Mouse (Mus musculus): ENCODE data around the gene Tnnt2. TPM values are rescaled to one million over a fixed set of nuclear protein-coding genes. Genes with fewer than 3 reads are reported as not detected.

Gene Tnnt2
- 1 to 10 TPM; 7.5 to 8.9 TPM for total RNA-seq (2021)
- long read RNA-seq, experiment 1 = 0 reads
- long read RNA-seq, experiment 2 = 0 reads

GRCm38 (mm10) chr1:135835716-135836483, at the start of gene Tnnt2:
Tnnt2 (plus strand) TSS chr1:135836354.
- intact Hi-C loops (cut with DNase I) = no loop called here
- no peak within 1 kb of the TSS for H3K27ac ChIP-seq
- TF ChIP-seq CTCF (IDR thresholded peaks at IDR 0.05) = no peak
- DNase-seq (ENCODE audit: extremely low spot score in 1 of 2, low spot score in 2 of 2) = no peak
- H3K4me3 ChIP-seq = no peak within 1 kb of the TSS

- Histone ChIP-seq H3K27ac (no peak overlapping the region), H3K4me3 (no peak overlapping the region)
- intact Hi-C loops (cut with DNase I) = loop anchor here (2.0 kb wide), 1 partner anchor 35 kb away; no protein-coding TSS in a partner anchor
- DNase-seq (ENCODE audit: extremely low spot score in 1 of 2, low spot score in 2 of 2) = peak; percentile 67
- TF ChIP-seq CTCF (IDR thresholded peaks at IDR 0.05) = peak; percentile 68
Observed at GRCm38 (mm10) chr1:135787799-135788198, 48.4 kb upstream of the Tnnt2 start.

GRCm38 (mm10) chr1:135788708-135789107, 47.4 kb upstream of the Tnnt2 start:
- intact Hi-C loops (cut with DNase I) = loop anchor here (2.0 kb wide), 1 partner anchor 36 kb away; no protein-coding TSS in a partner anchor
- peak; percentile 49 for TF ChIP-seq CTCF (IDR thresholded peaks at IDR 0.05)
- DNase-seq (ENCODE audit: extremely low spot score in 1 of 2, low spot score in 2 of 2) = peak in 1 of 2 experiments; percentile 41

GRCm38 (mm10) chr1:135789815-135790214, 46.3 kb upstream of the Tnnt2 start:
- H3K27ac ChIP-seq = no peak overlapping the region
- DNase-seq (ENCODE audit: extremely low spot score in 1 of 2, low spot score in 2 of 2) = peak; percentile 55 to 77
- no peak overlapping the region for H3K4me3 ChIP-seq
- intact Hi-C loops (cut with DNase I) = loop anchor here (2.0 kb wide), 1 partner anchor 37 kb away; no protein-coding TSS in a partner anchor
- TF ChIP-seq CTCF (IDR thresholded peaks at IDR 0.05) = peak; percentile 89

More at GRCm38 (mm10) chr1:135788708-135789107, 47.4 kb upstream of the Tnnt2 start:
- H3K27ac ChIP-seq = no peak overlapping the region
- H3K4me3 ChIP-seq = no peak overlapping the region

- no peak for TF ChIP-seq CTCF (IDR thresholded peaks at IDR 0.05)
- DNase-seq (ENCODE audit: extremely low spot score in 1 of 2, low spot score in 2 of 2) = no peak
- Histone ChIP-seq H3K4me3 (no peak overlapping the region), H3K27ac (no peak overlapping the region)
- intact Hi-C loops (cut with DNase I) = no loop called here
Observed at GRCm38 (mm10) chr1:135792143-135792939, 43.8 kb upstream of the Tnnt2 start.

- Histone ChIP-seq H3K27ac (peak overlapping the region; percentile 44), H3K4me3 (peak overlapping the region; percentile 7; the same call in 1 of the 2 replicates)
- intact Hi-C loops (cut with DNase I) = no loop called here
- peak; percentile 72 to 77 for DNase-seq (ENCODE audit: extremely low spot score in 1 of 2, low spot score in 2 of 2)
- TF ChIP-seq CTCF (IDR thresholded peaks at IDR 0.05) = no peak
Observed at GRCm38 (mm10) chr1:135793370-135794215, 42.6 kb upstream of the Tnnt2 start.

- intact Hi-C loops (cut with DNase I) = no loop called here
- no peak for TF ChIP-seq CTCF (IDR thresholded peaks at IDR 0.05)
- no peak overlapping the region; the same call in 1 of the 2 replicates for H3K27ac ChIP-seq
- no peak overlapping the region for H3K4me3 ChIP-seq
- DNase-seq (ENCODE audit: extremely low spot score in 1 of 2, low spot score in 2 of 2) = no peak
Observed at GRCm38 (mm10) chr1:135794216-135795134, 41.7 kb upstream of the Tnnt2 start.

GRCm38 (mm10) chr1:135798492-135798891, 37.7 kb upstream of the Tnnt2 start:
- intact Hi-C loops (cut with DNase I) = no loop called here
- H3K27ac ChIP-seq = no peak overlapping the region
- DNase-seq (ENCODE audit: extremely low spot score in 1 of 2, low spot score in 2 of 2) = no peak
- TF ChIP-seq CTCF (IDR thresholded peaks at IDR 0.05) = no peak
- no peak overlapping the region for H3K4me3 ChIP-seq

- Histone ChIP-seq H3K4me3 (no peak overlapping the region), H3K27ac (no peak overlapping the region)
- intact Hi-C loops (cut with DNase I) = no loop called here
- no peak for TF ChIP-seq CTCF (IDR thresholded peaks at IDR 0.05)
- no peak for DNase-seq (ENCODE audit: extremely low spot score in 1 of 2, low spot score in 2 of 2)
Observed at GRCm38 (mm10) chr1:135799109-135799627, 37.0 kb upstream of the Tnnt2 start.

Data from left cerebral cortex, adult 2 months (tissue).